In the genomic region with DNA sequence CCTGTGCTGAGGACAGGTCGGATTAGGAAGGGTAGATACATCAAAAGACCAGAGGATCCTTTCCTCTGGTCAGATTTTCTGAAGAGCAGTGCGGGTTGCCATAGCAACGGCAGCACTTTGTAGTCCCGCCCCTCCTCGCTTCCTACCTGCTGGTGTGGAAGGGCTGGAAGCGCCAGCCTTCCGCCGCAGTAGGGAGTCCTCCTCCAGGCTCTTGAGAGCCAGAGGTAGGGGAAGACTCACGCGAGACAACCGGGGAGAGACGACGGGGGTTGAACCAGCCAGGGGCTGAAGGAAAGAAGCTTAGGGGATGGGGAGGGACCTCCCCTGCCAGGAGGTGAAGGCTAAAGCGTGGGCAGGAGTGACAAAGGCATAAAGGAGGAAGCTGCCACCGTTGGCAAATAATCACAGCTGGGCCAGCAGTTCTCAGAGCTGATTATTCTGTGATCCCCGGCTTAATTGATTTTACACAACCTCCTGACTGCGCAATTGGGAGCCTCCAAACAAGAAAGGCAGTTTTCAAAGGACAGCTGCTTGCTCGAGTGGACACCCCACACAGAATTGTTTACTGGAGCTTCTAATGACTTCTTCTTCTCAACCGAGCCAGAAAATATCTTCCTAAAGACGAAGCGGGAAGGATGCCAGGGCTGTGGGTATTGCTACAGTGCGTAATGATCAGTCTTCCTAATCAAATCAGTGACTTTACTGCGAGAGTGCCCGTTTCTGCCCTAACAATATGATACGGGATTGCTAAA, we compare ENCODE assay signal across 8 mouse cellular contexts.
DNase-seq lines count a peak whose midpoint lies in the region.

No protein-coding gene starts in this region.

- H3K27me3 ChIP-seq in hindbrain, embryonic 10.5 days (ENCODE audit: insufficient read depth, poor library complexity, severe bottlenecking), result no peaks in the 10 kb centered on the region

- 0 out of 2 replicates have a peak, but pooled peaks cover 3% of the 10 kb centered on the region for H3K9me3 ChIP-seq in hindbrain, embryonic 10.5 days

- H3K4me1 ChIP-seq in hindbrain, embryonic 10.5 days (replicated peaks), result peaks cover 19% of the 10 kb centered on the region

- WGBS in hindbrain, embryonic 10.5 days, result 9% methylated on average over 25 of the region's 25 CpGs

- peak overlapping the region; percentile 88 for H3K27ac ChIP-seq in hindbrain, embryonic 10.5 days

- no peaks in the 10 kb centered on the region for H3K36me3 ChIP-seq in hindbrain, embryonic 10.5 days

- H3K4me3 ChIP-seq in hindbrain, embryonic 10.5 days, result peak overlapping the region; percentile 51

- peak; percentile 63 for DNase-seq in CD4-positive helper T cell, adult 2 months (ENCODE audit: low read depth, low spot score)
- DNase-seq in R1 (ENCODE audit: low read depth, low spot score), result peak; percentile 98
- DNase-seq in embryo, embryonic 11.5 days (ENCODE audit: low read depth, low spot score), result peak; percentile 62
- peak; percentile 74 for DNase-seq in hindbrain, embryonic 10.5 days (ENCODE audit: low spot score)
- DNase-seq in layer of hippocampus, postnatal 36 days, result peak; percentile 46
- peak; percentile 27 for DNase-seq in lung, postnatal 14 days
- peak; percentile 69 to 73 for DNase-seq in right cerebral cortex, adult 2 months (ENCODE audit: low spot score in 2 of 2)
- no peak for DNase-seq in spleen, postnatal 14 days (ENCODE audit: low spot score in 2 of 2)

Comparison
In these comparisons a context has a peak if more than half of its experiments do, and no peak if none do; other contexts are left out.
1. DNase-seq: peak in CD4-positive helper T cell, adult 2 months (single experiment), R1 (single experiment), embryo, embryonic 11.5 days (single experiment), hindbrain, embryonic 10.5 days (single experiment), layer of hippocampus, postnatal 36 days (2 of 2), lung, postnatal 14 days (single experiment) and right cerebral cortex, adult 2 months (2 of 2); none in spleen, postnatal 14 days (0 of 2).